Mouse (Mus musculus): Measurements from ENCODE around the gene Cox7b. TPM values are rescaled to one million over a fixed set of nuclear protein-coding genes. Genes with fewer than 3 reads are reported as not detected.
A peak's percentile ranks its signal among the peaks of the same experiment; 100 is the strongest.

Gene Cox7b
- polyA plus RNA-seq, 1 experiment from 2014 or later = 342 TPM

GRCm38 (mm10) chrX:106027343-106027674 is 11.8 kb downstream of the Cox7b start:
- Histone ChIP-seq H3K27ac (peak overlapping the region; percentile 75), H3K36me3 (no peaks in the 10 kb centered on the region), H3K4me2 (peak overlapping the region; percentile 57), H3K4me3 (replicated peaks) (peak overlapping the region; percentile 49), H3K27me3 (peaks cover 6% of the 10 kb centered on the region; the same call in 1 of the 2 replicates), H3K9ac (replicated peaks) (peak overlapping the region; percentile 60), H3K4me1 (replicated peaks) (no peaks in the 10 kb centered on the region), H3K9me3 (no peaks in the 10 kb centered on the region)
- WGBS = 21% methylated on average over 8 of the region's 8 CpGs
- ATAC-seq (ENCODE audit: insufficient number of reproducible peaks, insufficient read depth, low FRiP score, low TSS enrichment, low read depth) = peak; percentile 68

DNA sequence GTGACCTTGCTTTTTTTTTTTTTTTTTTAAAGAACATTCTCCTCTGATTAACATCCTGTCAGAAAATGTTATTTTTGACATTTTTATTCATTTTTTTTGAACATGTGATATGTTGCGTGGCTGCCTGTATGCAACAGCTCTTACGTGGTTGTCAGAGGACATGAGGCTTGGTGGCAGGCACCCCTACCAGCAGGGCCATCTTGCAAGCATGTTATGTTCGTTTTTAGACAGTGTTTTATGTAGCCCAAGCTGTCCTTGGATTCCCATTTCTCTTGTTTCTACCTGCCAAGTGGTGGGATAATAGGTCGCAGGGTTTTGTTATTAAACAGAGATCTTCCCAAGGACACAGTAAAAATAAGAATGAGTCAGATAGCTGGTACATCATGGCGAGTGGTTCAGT is 14.7 kb downstream of the Cox7b start:
- H3K36me3 ChIP-seq = no peaks in the 10 kb centered on the region
- H3K4me3 ChIP-seq (replicated peaks) = no peak overlapping the region
- no peak overlapping the region for H3K27ac ChIP-seq
- WGBS = 72% methylated on average over 5 of the region's 5 CpGs
- no peak overlapping the region for H3K9ac ChIP-seq (replicated peaks)
- peaks cover 6% of the 10 kb centered on the region; the same call in 1 of the 2 replicates for H3K27me3 ChIP-seq
- no peak for ATAC-seq (ENCODE audit: insufficient number of reproducible peaks, insufficient read depth, low FRiP score, low TSS enrichment, low read depth)
- H3K9me3 ChIP-seq = no peaks in the 10 kb centered on the region
- H3K4me2 ChIP-seq = no peak overlapping the region
- no peaks in the 10 kb centered on the region for H3K4me1 ChIP-seq (replicated peaks)

DNA sequence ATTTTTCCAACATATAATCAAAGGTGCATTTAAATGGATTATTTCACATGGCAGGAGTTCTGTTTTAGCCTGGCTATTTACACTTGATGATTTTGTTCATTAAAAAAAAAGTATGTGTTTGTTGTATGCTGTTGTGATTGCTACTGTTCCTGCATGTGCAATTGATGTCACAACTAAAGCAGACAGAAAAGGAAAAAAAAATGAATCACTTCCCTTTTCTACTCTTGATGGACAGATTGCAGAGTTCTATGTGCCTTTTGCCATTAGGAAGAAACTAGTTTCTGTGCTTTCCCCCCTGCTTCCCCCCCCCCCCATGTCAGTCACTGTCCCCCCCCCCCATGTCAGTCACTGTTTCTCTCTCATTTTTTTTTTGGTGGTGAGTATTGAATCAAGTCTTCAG is 15.6 kb downstream of the Cox7b start:
- Histone ChIP-seq H3K9me3 (no peaks in the 10 kb centered on the region), H3K4me3 (replicated peaks) (no peak overlapping the region), H3K4me1 (replicated peaks) (no peaks in the 10 kb centered on the region), H3K27me3 (peaks cover 6% of the 10 kb centered on the region; the same call in 1 of the 2 replicates), H3K4me2 (no peak overlapping the region), H3K36me3 (no peaks in the 10 kb centered on the region), H3K9ac (replicated peaks) (no peak overlapping the region), H3K27ac (no peak overlapping the region)
- ATAC-seq (ENCODE audit: insufficient number of reproducible peaks, insufficient read depth, low FRiP score, low TSS enrichment, low read depth) = no peak

- Histone ChIP-seq H3K27me3 (no peaks in the 10 kb centered on the region), H3K9ac (replicated peaks) (no peak overlapping the region), H3K4me1 (replicated peaks) (no peaks in the 10 kb centered on the region), H3K4me3 (replicated peaks) (no peak overlapping the region), H3K27ac (no peak overlapping the region), H3K4me2 (no peak overlapping the region), H3K9me3 (no peaks in the 10 kb centered on the region), H3K36me3 (no peaks in the 10 kb centered on the region)
- 78% methylated on average over 2 of the region's 2 CpGs for WGBS
- no peak for ATAC-seq (ENCODE audit: insufficient number of reproducible peaks, insufficient read depth, low FRiP score, low TSS enrichment, low read depth)
These were observed 20.2 kb downstream of the Cox7b start for GRCm38 (mm10) chrX:106035727-106036126.

DNA sequence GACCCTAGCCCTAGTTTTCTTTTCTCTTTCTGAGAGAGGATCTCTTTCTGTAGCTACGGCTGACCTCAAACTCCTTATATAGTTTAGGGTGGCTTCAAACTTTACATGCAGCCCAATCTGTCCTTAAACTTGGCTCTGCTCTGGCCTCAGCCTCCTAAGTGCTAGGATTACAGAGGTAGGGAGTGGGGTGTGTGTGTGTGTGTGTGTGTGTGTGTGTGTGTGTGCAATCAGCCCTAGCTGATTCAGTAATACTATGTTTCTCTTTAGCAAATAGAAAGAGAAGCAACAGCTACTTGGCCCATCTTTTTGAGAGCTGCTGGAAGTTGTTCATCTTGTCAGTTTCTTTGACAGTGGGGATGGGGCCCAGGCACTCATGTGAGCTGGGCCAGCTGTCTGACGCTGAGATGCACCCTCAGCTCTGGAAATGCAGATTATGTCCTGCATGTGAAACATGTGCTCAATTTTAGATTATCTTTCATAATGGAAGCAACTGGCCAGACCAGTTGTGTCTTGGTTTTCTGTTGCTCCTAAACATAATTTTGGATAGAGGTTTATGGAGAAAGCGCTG is 21.8 kb downstream of the Cox7b start:
- WGBS = 78% methylated on average over 3 of the region's 3 CpGs
- H3K4me1 ChIP-seq (replicated peaks) = no peaks in the 10 kb centered on the region

GRCm38 (mm10) chrX:106043863-106044617 is 28.5 kb downstream of the Cox7b start:
- 42% methylated on average over 8 of the region's 8 CpGs for WGBS
- Histone ChIP-seq H3K9ac (replicated peaks) (no peak overlapping the region), H3K4me2 (no peak overlapping the region), H3K36me3 (no peaks in the 10 kb centered on the region), H3K27me3 (peaks cover 17% of the 10 kb centered on the region), H3K27ac (no peak overlapping the region), H3K4me1 (replicated peaks) (peaks cover 24% of the 10 kb centered on the region), H3K9me3 (no peaks in the 10 kb centered on the region), H3K4me3 (replicated peaks) (no peak overlapping the region)
- no peak for ATAC-seq (ENCODE audit: insufficient number of reproducible peaks, insufficient read depth, low FRiP score, low TSS enrichment, low read depth)

More for the DNA sequence above, 21.8 kb downstream of the Cox7b start:
- Histone ChIP-seq H3K4me2 (no peak overlapping the region), H3K27ac (no peak overlapping the region), H3K9ac (replicated peaks) (no peak overlapping the region), H3K4me3 (replicated peaks) (no peak overlapping the region), H3K36me3 (no peaks in the 10 kb centered on the region), H3K27me3 (no peaks in the 10 kb centered on the region), H3K9me3 (no peaks in the 10 kb centered on the region)
- no peak for ATAC-seq (ENCODE audit: insufficient number of reproducible peaks, insufficient read depth, low FRiP score, low TSS enrichment, low read depth)

GRCm38 (mm10) chrX:106045455-106045854 is 30.0 kb downstream of the Cox7b start:
- no peak overlapping the region for H3K27ac ChIP-seq
- 28% methylated on average over 2 of the region's 2 CpGs for WGBS
- H3K9me3 ChIP-seq = no peaks in the 10 kb centered on the region
- H3K4me1 ChIP-seq (replicated peaks) = peaks cover 24% of the 10 kb centered on the region
- no peak overlapping the region for H3K4me3 ChIP-seq (replicated peaks)
- no peaks in the 10 kb centered on the region for H3K36me3 ChIP-seq
- no peak for ATAC-seq (ENCODE audit: insufficient number of reproducible peaks, insufficient read depth, low FRiP score, low TSS enrichment, low read depth)
- H3K4me2 ChIP-seq = no peak overlapping the region
- H3K9ac ChIP-seq (replicated peaks) = no peak overlapping the region
- H3K27me3 ChIP-seq = peaks cover 17% of the 10 kb centered on the region

DNA sequence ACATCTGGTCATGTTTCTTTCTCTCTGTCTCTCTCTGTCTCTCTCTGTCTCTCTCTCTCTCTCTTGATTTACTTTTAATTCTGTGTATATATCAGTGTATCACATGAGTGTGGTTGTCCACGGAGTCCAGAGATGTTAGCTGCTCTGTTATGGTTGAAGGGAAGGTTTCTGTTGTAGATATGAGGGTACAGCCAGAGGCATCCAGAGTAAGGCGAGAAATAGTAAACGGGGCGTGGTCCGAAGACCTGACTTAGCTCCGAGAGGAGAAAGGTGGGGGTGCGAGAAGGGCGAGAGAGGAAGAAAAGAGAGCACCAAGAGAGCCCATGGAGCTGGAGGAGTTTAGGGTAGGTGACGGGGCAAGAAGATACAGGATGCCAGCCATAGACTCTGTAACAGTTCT is 30.4 kb downstream of the Cox7b start:
- H3K9me3 ChIP-seq = no peaks in the 10 kb centered on the region
- H3K4me2 ChIP-seq = no peak overlapping the region
- peaks cover 24% of the 10 kb centered on the region for H3K4me1 ChIP-seq (replicated peaks)
- H3K9ac ChIP-seq (replicated peaks) = no peak overlapping the region
- H3K36me3 ChIP-seq = no peaks in the 10 kb centered on the region
- no peak for ATAC-seq (ENCODE audit: insufficient number of reproducible peaks, insufficient read depth, low FRiP score, low TSS enrichment, low read depth)
- no peak overlapping the region for H3K27ac ChIP-seq
- 39% methylated on average over 9 of the region's 9 CpGs for WGBS
- peaks cover 17% of the 10 kb centered on the region for H3K27me3 ChIP-seq
- no peak overlapping the region for H3K4me3 ChIP-seq (replicated peaks)

GRCm38 (mm10) chrX:106048191-106048590 is 32.7 kb downstream of the Cox7b start:
- Histone ChIP-seq H3K9me3 (no peaks in the 10 kb centered on the region), H3K4me2 (no peak overlapping the region), H3K4me1 (replicated peaks) (peaks cover 24% of the 10 kb centered on the region), H3K27me3 (peaks cover 17% of the 10 kb centered on the region), H3K27ac (peak overlapping the region; percentile 56; the same call in 1 of the 2 replicates), H3K36me3 (no peaks in the 10 kb centered on the region), H3K9ac (replicated peaks) (no peak overlapping the region), H3K4me3 (replicated peaks) (no peak overlapping the region)
- ATAC-seq (ENCODE audit: insufficient number of reproducible peaks, insufficient read depth, low FRiP score, low TSS enrichment, low read depth) = peak; percentile 87
- WGBS = 19% methylated on average over 1 of the region's 1 CpGs

Other genes starting within 250 kb of the Cox7b start
- 252 and 261 TPM in 2 replicates for gene Atrx, start 86.3 kb upstream of the Cox7b start, polyA plus RNA-seq (2016; fragmentation: Nextera tagmentation; extraction: Ambion mirVana)
- gene Magt1, start 3.8 kb upstream of the Cox7b start, polyA plus RNA-seq (2016; fragmentation: Nextera tagmentation; extraction: Ambion mirVana) = 62.8 and 63.7 TPM in 2 replicates
- gene Atp7a, start 11.6 kb downstream of the Cox7b start, polyA plus RNA-seq (2016; fragmentation: Nextera tagmentation; extraction: Ambion mirVana) = 35.5 and 38.2 TPM in 2 replicates
- 0.31 and 0.35 TPM in 2 replicates for gene Tlr13, start 127.5 kb downstream of the Cox7b start, polyA plus RNA-seq (2016; fragmentation: Nextera tagmentation; extraction: Ambion mirVana)
- 337 and 358 TPM in 2 replicates for gene Pgk1, start 171.4 kb downstream of the Cox7b start, polyA plus RNA-seq (2016; fragmentation: Nextera tagmentation; extraction: Ambion mirVana)
- gene Taf9b, start 205.5 kb downstream of the Cox7b start, polyA plus RNA-seq (2016; fragmentation: Nextera tagmentation; extraction: Ambion mirVana) = 6.5 and 8.5 TPM in 2 replicates
- not detected in 2 replicates for gene Fnd3c2, start 239.7 kb downstream of the Cox7b start, polyA plus RNA-seq (2016; fragmentation: Nextera tagmentation; extraction: Ambion mirVana)